Mouse (Mus musculus) G1E (cell line): Measurements from ENCODE around the gene Pelo. TPM values are rescaled to one million over a fixed set of nuclear protein-coding genes. Genes with fewer than 3 reads are reported as not detected.

Source experiments
- ATAC-seq: 2 replicates; pipeline ENCODE4 v1.8.0; 2016; ENCODE audit warnings: mild to moderate bottlenecking; ENCODE audit not compliant: insufficient number of reproducible peaks, poor library complexity, low FRiP score, severe bottlenecking; ENCODE audit errors: extremely low read depth
- DNase-seq: peaks from one replicate; pipeline ENCODE4 v3.0.0; 2012; ENCODE audit warnings: low spot score
- H3K27me3 ChIP-seq: 2 replicates; pipeline ENCODE4 v1.6.1; 2012; ENCODE audit warnings: mild to moderate bottlenecking, low read length, inconsistent platforms; ENCODE audit not compliant: insufficient read depth
- H3K36me3 ChIP-seq: replicated peaks from 2 replicates; pipeline ENCODE3; 2012; ENCODE audit warnings: mild to moderate bottlenecking, inconsistent platforms
- H3K4me1 ChIP-seq: 2 replicates; pipeline ENCODE4 v1.6.1; 2012; ENCODE audit warnings: low read depth, low read length, inconsistent platforms, mixed read lengths; ENCODE audit not compliant: insufficient read depth
- H3K4me3 ChIP-seq: 2 replicates; pipeline ENCODE4 v1.5.1; 2012; ENCODE audit warnings: low read depth, mild to moderate bottlenecking, inconsistent platforms, low read length, moderate library complexity, mixed read lengths
- H3K9me3 ChIP-seq: replicated peaks from 2 replicates; pipeline ENCODE4 v1.6.1; 2012; ENCODE audit warnings: inconsistent platforms
- CTCF ChIP-seq: IDR thresholded peaks from 2 replicates; pipeline ENCODE4 v1.5.1; 2012; ENCODE audit warnings: low read depth, low read length, inconsistent platforms, mixed read lengths
- GATA1 ChIP-seq: IDR thresholded peaks from 2 replicates; pipeline ENCODE4 v1.6.1; 2012; ENCODE audit warnings: borderline replicate concordance, low read length, inconsistent platforms, mixed read lengths
- GATA2 ChIP-seq: IDR thresholded peaks from 2 replicates; pipeline ENCODE4 v1.6.1; 2012; ENCODE audit warnings: low read depth, low read length, inconsistent platforms, borderline replicate concordance
- POLR2AphosphoS5 ChIP-seq: IDR thresholded peaks from 2 replicates; pipeline ENCODE4 v1.6.1; 2012; ENCODE audit warnings: low read depth, low read length, inconsistent platforms; ENCODE audit not compliant: insufficient replicate concordance
- TAL1 ChIP-seq: conservative IDR thresholded peaks from 2 replicates; pipeline ENCODE4 v1.6.1; 2012; ENCODE audit warnings: low read depth, low read length, inconsistent platforms, mixed read lengths
- polyA plus RNA-seq: library from polyadenylated mRNA; stranded (reverse); fragments of >175 nt; gene quantifications from 2 replicates; pipeline ENCODE4 v1.2.3, GENCODE M21; 2012
- total RNA-seq, 2 experiments: library from RNA; stranded (forward) in 1 of 2; stranded (reverse) in 1 of 2; fragments of 200-1000 nt in 1 of 2; fragments of >200 nt in 1 of 2; fragmentation: Nextera tagmentation in 1 of 2; gene quantifications; 2 replicates each; pipeline ENCODE4 v1.2.3; 2014 to 2017

Gene Pelo
- total and polyA plus RNA-seq, 3 experiments = 7.9 to 27.9 (median 13.3) TPM

- Histone ChIP-seq H3K27me3 (no peaks in the 10 kb centered on the region), H3K4me1 (no peaks in the 10 kb centered on the region), H3K4me3 (no peak overlapping the region), H3K36me3 (no peaks in the 10 kb centered on the region), H3K9me3 (no peaks in the 10 kb centered on the region)
- no peak for ATAC-seq
- TF ChIP-seq GATA1 (no peak), TAL1 (no peak), POLR2AphosphoS5 (no peak), GATA2 (no peak)
- no peak for DNase-seq
Observed at GRCm38 (mm10) chr13:115116930-115117621, 27.1 kb upstream of the Pelo start.

- ATAC-seq = no peak
- Histone ChIP-seq H3K4me1 (no peaks in the 10 kb centered on the region), H3K27me3 (peaks cover 11% of the 10 kb centered on the region; the same call in 1 of the 2 replicates), H3K36me3 (no peaks in the 10 kb centered on the region), H3K4me3 (no peak overlapping the region), H3K9me3 (no peaks in the 10 kb centered on the region)
- TF ChIP-seq TAL1 (no peak), CTCF (no peak)
- no peak for DNase-seq
Observed at GRCm38 (mm10) chr13:115109628-115110027, 19.6 kb upstream of the Pelo start.

- no peaks in the 10 kb centered on the region for H3K9me3 ChIP-seq
- DNase-seq = no peak
- TF ChIP-seq POLR2AphosphoS5 (no peak), CTCF (no peak)
- no peaks in the 10 kb centered on the region for H3K36me3 ChIP-seq
- peaks cover 17% of the 10 kb centered on the region for H3K27me3 ChIP-seq
- H3K4me1 ChIP-seq = no peaks in the 10 kb centered on the region
- no peak for ATAC-seq
- H3K4me3 ChIP-seq = no peak overlapping the region
Observed at GRCm38 (mm10) chr13:115107436-115107835, 17.4 kb upstream of the Pelo start.

GRCm38 (mm10) chr13:115106183-115106582 lies 16.2 kb upstream of the Pelo start:
- Histone ChIP-seq H3K27me3 (peaks cover 28% of the 10 kb centered on the region), H3K4me1 (no peaks in the 10 kb centered on the region), H3K4me3 (no peak overlapping the region), H3K36me3 (no peaks in the 10 kb centered on the region), H3K9me3 (no peaks in the 10 kb centered on the region)
- DNase-seq = no peak
- no peak for ATAC-seq
- no peak for TF ChIP-seq GATA1
- no peak for TF ChIP-seq POLR2AphosphoS5
- TF ChIP-seq TAL1 = no peak
- TF ChIP-seq CTCF = no peak
- TF ChIP-seq GATA2 = no peak

GRCm38 (mm10) chr13:115102754-115103153 lies 12.8 kb upstream of the Pelo start:
- no peak for ATAC-seq

GRCm38 (mm10) chr13:115101355-115102191 lies 11.6 kb upstream of the Pelo start, which contains the start of the genes Gm49395 and Itga1:
Gene Gm49395 (minus strand): TSS chr13:115101921.
Gene Itga1 (minus strand): TSS chr13:115101964.
- no peak for ATAC-seq
- TF ChIP-seq GATA1 (no peak), POLR2AphosphoS5 (no peak), GATA2 (no peak), CTCF (no peak), TAL1 (no peak)
- DNase-seq = no peak
- Histone ChIP-seq H3K27me3 (peaks cover 38% of the 10 kb centered on the region), H3K4me1 (no peaks in the 10 kb centered on the region), H3K36me3 (no peaks in the 10 kb centered on the region), H3K9me3 (no peaks in the 10 kb centered on the region), H3K4me3 (no peak within 1 kb of the TSS)

More at GRCm38 (mm10) chr13:115102754-115103153, 12.8 kb upstream of the Pelo start:
- TF ChIP-seq GATA2 (no peak), TAL1 (no peak), GATA1 (no peak)
- no peak for DNase-seq
- Histone ChIP-seq H3K4me3 (no peak overlapping the region), H3K36me3 (no peaks in the 10 kb centered on the region), H3K27me3 (peaks cover 31% of the 10 kb centered on the region), H3K9me3 (no peaks in the 10 kb centered on the region), H3K4me1 (no peaks in the 10 kb centered on the region)
